Mouse (Mus musculus): Measurements from ENCODE around the gene Kmt2d.

GRCm38 (mm10) chr15:98831684-98832035 lies 39.3 kb downstream of the Kmt2d start:
- TF ChIP-seq GATA1 (IDR thresholded peaks at IDR 0.05; ENCODE audit: borderline replicate concordance, low read length) (no peak), FLI1 (IDR thresholded peaks at IDR 0.05; ENCODE audit: low read length) (no peak)

All from megakaryocyte, embryonic 14.5 days (primary cell).